Mouse (Mus musculus): ENCODE measurements around the gene Gja10. TPM values are rescaled to one million over a fixed set of nuclear protein-coding genes. Genes with fewer than 3 reads are reported as not detected.
A peak's percentile ranks its signal among the peaks of the same experiment; 100 is the strongest.

Gene Gja10
- polyA plus RNA-seq, 1 experiment from 2014 or later, result not detected

DNA sequence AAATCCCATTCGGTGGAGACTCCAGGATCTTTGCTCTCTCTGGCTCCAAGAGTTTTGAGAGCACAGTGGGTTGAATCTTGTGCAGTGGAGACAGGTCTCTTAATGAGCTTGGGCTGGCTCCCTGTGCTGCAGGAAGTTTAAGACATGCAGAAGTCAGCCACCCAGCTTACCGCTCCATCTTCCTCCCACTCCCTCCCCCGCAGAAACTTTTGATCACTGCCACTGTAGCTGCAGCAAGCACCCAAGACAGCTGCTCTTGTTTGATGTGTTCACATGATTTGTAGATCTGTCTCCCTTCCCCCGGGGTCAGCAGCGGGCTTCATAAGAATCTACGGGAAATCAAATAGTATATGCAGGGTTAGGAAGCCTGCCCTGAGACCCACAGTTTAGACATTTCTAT, 42.3 kb downstream of the Gja10 start:
- H3K27ac ChIP-seq (replicated peaks), result peak overlapping the region; percentile 66; the same call in 1 of the 2 replicates
- H3K9ac ChIP-seq (replicated peaks), result no peak overlapping the region
- H3K36me3 ChIP-seq, result peaks cover 31% of the 10 kb centered on the region
- peaks cover 22% of the 10 kb centered on the region for H3K4me1 ChIP-seq
- no peaks in the 10 kb centered on the region for H3K27me3 ChIP-seq
- H3K9me3 ChIP-seq, result peaks cover 3% of the 10 kb centered on the region; the same call in 1 of the 2 replicates
- WGBS, result 47% methylated on average over 6 of the region's 6 CpGs
- H3K4me3 ChIP-seq, result no peak overlapping the region
- 0 out of 2 replicates have a peak, but pooled peaks have one; percentile 5 for ATAC-seq (ENCODE audit: low FRiP score, low read depth)
- no peak overlapping the region for H3K4me2 ChIP-seq (replicated peaks)

DNA sequence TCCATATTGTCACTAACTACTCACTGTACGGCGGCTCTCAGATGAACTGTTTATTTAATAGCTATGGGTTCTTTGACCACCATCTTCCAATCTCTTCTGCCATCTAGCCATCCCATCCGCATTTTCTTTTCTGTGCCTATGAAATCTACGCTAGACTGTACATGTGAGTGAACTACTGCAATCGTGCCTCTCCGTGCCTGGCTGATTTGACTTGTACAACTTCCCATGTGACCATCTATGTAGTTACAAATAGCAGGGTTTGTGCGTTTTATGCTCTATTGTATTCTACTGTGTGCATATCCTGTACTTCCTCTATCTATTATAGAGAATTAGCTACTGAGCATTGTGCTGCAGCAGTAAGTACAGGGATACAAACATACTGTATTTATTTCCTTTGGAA, 47.1 kb downstream of the Gja10 start:
- Histone ChIP-seq H3K27ac (replicated peaks) (no peak overlapping the region), H3K4me3 (no peak overlapping the region), H3K36me3 (peaks cover 6% of the 10 kb centered on the region; the same call in 1 of the 2 replicates), H3K9me3 (peaks cover 3% of the 10 kb centered on the region; the same call in 1 of the 2 replicates), H3K9ac (replicated peaks) (no peak overlapping the region), H3K4me1 (peaks cover 6% of the 10 kb centered on the region; the same call in 1 of the 2 replicates), H3K4me2 (replicated peaks) (no peak overlapping the region), H3K27me3 (no peaks in the 10 kb centered on the region)
- ATAC-seq (ENCODE audit: low FRiP score, low read depth), result no peak
- WGBS, result 94% methylated on average over 7 of the region's 7 CpGs

GRCm38 (mm10) chr4:32551337-32551736, 51.2 kb downstream of the Gja10 start:
- Histone ChIP-seq H3K4me3 (no peak overlapping the region), H3K36me3 (no peaks in the 10 kb centered on the region), H3K9ac (replicated peaks) (no peak overlapping the region), H3K4me1 (no peaks in the 10 kb centered on the region), H3K27me3 (no peaks in the 10 kb centered on the region), H3K27ac (replicated peaks) (no peak overlapping the region), H3K4me2 (replicated peaks) (no peak overlapping the region), H3K9me3 (no peaks in the 10 kb centered on the region)
- ATAC-seq (ENCODE audit: low FRiP score, low read depth), result no peak
- WGBS, result 39% methylated on average over 4 of the region's 4 CpGs

DNA sequence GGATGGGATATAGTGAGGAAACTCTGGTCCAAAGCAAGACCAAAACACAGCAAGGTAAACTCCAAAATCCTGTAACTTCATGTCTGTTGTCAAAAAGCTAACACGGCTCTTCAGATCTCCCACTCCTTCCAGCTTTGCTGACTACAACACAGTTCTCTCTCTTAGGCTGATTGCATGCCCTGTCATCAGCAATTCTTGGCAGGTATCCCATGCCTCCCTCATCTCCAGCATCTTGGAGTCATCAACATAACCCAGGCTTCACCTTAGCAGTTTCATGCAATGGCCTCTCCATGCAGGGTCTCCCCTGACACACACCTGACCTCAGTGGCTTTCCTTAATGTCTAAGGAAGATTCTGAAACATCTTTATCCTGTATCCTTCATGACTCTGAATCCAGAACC, 53.4 kb downstream of the Gja10 start:
- no peak overlapping the region for H3K27ac ChIP-seq (replicated peaks)
- no peak for ATAC-seq (ENCODE audit: low FRiP score, low read depth)
- H3K9ac ChIP-seq (replicated peaks), result no peak overlapping the region
- no peaks in the 10 kb centered on the region for H3K27me3 ChIP-seq
- no peak overlapping the region for H3K4me2 ChIP-seq (replicated peaks)
- no peaks in the 10 kb centered on the region for H3K9me3 ChIP-seq
- 84% methylated on average over 1 of the region's 1 CpGs for WGBS
- no peaks in the 10 kb centered on the region for H3K36me3 ChIP-seq
- no peak overlapping the region for H3K4me3 ChIP-seq
- no peaks in the 10 kb centered on the region for H3K4me1 ChIP-seq

Other genes starting within 250 kb of the Gja10 start
- 61.3 and 62.1 TPM in 2 replicates for gene Casp8ap2, start 12.7 kb upstream of the Gja10 start, polyA plus RNA-seq (2016; fragmentation: Nextera tagmentation; extraction: Ambion mirVana)
- 16.5 and 17.0 TPM in 2 replicates for gene Mdn1, start 54.4 kb upstream of the Gja10 start, polyA plus RNA-seq (2016; fragmentation: Nextera tagmentation; extraction: Ambion mirVana)
- 175 and 192 TPM in 2 replicates for gene Lyrm2, start 197.5 kb upstream of the Gja10 start, polyA plus RNA-seq (2016; fragmentation: Nextera tagmentation; extraction: Ambion mirVana)